Mouse (Mus musculus) frontal cortex, postnatal 25 days (tissue): Measurements from ENCODE around the gene Tnnc1.
A peak's percentile ranks its signal among the peaks of the same experiment; 100 is the strongest.

Experiments used
- DNase-seq, 2 experiments: peaks; one replicate each; pipeline ENCODE4 v3.0.0; 2022; ENCODE audit warnings: low spot score in 2 of 2

Tnnc1 gene

DNA sequence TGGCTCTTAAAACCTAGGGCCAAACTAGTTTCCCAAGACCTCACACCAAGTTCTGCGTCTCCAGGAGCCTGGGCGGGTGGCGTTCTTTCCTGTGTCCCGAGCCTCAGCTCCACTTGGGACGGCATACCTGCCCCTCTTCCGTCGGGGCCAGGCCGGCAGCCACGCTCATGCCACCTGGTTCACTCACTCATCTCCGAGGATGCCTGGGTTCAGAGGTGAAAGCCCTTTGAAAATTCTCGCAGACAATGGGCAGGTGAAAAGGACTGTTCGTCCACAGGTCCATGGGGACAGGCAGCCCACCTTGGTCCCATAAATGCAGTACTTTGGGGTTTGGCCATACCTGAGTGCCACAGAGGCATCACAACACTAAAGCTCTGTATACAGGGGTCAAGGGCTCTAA lies 23.9 kb upstream of the Tnnc1 start:
- no peak for DNase-seq

DNA sequence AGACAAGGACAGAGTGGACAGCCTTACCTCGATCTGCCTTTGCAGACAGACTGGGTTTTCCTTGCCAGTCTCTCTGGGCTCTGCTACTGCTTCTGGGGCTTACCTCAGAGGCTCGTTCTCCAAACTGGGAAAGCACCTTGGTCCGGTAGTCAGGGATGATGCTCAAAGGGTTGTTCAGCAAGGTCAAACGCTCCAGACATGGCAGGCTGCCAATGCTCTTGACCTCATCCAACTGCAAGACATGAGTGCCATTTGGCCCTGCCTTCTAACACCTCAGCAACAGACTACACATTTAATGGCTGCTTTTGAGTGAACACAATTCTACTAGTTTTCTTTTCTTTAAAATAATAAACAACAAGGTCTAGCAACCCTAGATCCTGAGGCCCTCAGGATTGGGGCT lies 21.5 kb upstream of the Tnnc1 start:
- DNase-seq, result no peak

DNA sequence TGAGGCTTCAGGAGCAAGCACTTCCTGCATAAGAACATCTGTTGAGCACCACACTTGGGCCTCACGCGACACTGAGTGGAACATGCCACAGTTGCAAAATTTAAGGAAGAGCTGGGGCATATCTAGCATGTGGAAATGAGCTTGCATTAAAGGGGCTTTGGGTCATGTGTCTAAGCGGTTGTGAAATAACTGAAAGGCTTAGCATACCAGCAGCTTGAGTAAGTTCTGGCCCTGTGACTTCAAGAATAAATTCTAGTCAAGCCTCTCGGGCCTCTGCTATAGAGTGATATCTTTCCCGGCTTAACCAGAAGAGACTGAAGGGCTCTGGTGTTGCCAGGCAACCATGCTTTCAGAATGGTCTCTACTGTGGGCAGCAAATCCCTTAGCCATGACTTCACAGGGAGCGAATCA lies 19.3 kb upstream of the Tnnc1 start:
- DNase-seq, result no peak

DNA sequence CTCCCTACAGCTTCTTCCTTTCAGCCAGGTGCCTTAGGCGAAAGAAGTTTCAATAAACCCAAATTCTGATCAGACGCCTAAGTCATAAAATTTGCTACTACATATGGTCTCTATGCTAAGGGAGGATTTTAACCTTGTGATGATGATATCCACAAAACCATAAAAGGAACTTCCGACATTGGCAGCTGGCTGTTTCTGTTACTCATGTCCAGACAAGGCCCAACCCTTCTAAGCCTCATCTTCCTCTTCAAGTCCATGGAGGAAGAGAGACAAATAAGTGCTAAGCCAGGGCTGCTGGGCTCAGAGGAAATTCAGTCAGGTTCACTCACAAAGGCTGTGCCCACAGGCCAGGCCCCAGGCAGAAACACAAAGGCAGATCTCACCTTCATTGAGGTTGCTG lies 18.8 kb upstream of the Tnnc1 start:
- no peak for DNase-seq

DNA sequence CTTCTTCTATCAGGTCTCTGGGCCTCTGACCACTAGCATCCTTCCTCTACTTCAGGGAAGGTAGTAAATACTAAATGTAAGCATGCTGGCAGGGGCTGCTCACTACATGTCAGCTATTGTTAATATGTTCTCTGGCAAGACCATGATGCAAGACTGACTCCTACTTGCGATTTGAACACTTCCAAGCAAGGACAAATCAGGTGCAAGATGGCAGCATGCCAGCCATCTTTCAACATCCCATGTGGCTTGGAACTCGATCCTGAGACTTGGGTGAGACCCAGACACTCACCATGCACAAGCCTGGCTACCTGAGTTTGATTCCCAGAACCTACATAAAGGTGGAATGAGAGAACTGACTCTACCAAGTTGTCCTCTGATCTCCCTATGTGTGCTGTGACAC lies 16.2 kb upstream of the Tnnc1 start:
- DNase-seq, result no peak

DNA sequence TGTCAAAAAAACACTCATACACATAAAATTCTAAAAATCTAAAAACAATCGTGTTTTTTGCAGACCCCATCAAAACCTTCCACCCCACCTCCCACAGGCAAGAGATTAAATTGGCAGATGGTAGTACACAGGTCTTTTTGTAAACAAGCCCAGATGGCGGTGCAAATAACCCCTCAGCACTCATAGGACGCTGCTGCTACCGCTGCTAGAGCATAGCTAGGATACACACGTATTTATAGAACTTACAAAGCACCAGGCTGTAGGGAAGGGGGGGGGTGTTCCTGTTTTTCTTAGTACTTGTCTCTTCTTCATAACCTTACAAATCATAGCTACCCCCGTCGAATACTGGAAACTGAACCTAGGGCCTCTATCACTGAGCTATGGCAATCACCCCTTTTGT lies 14.3 kb upstream of the Tnnc1 start:
- no peak for DNase-seq

DNA sequence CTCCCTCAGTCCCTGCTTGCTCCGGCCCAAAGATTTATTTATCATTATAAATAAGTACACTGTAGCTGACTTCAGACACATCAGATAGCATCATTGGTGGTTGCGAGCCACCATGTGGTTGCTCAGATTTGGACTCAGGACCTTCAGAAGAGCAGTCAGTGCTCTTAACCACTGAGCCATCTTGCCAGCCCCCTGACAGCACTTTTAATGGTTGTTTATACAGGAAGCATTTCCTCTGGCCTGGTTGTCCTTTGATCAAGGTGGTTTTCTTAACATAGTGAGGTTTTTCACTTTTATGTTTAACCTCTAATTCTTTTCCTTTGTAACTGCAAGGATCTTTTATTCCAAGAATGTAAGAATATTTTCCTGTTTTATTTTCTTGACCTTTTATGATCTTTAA lies 13.7 kb upstream of the Tnnc1 start:
- DNase-seq, result no peak

DNA sequence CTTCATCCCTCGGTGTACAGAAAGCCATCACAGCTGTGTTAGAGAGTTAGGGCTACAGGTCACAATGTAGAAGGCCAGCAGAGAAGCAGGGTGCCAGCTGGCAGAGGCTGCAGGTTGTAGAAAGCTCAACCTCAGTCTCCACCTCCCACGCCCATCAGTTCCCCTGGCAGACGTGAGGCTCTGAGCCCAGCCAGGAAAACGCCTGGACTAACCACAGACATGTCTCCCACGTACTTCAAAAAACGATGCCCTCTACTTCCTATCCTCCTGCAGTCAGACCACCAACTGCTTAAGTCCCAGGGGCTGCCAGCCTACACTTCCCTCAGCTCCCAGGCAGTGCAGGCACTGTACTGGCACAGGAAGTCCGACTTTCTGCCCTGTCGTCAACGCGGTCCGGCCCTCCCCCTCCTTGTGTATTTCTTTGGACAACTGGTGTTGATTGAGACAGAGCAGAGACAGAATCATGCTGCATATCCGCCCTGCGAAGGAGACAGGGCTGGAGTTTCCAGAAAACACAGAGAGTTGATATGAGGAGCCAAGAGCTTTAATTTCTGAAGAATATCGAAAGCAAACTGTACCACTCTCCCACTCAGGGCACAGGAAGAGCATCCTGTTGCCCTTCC lies 13.1 kb upstream of the Tnnc1 start:
- DNase-seq, result no peak

DNA sequence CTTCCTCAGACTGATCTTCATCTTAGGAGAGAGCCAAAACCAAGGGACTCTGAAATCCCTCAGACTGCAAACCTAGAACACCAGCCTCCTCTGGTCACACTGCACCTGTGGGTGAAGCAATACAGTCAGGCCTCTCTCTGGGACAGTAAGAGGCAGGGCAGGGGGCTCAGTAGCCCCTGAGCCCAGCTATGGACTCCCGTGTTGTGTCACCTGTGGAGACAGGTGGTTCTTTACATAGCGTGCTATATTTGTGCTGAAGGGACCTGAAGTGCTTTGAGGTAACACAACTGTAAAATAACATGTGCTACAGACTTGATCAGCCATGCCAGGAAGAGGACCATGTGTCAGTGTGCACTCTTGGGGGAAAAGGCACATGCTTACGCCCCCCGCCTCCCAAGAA lies 12.6 kb upstream of the Tnnc1 start:
- no peak for DNase-seq

DNA sequence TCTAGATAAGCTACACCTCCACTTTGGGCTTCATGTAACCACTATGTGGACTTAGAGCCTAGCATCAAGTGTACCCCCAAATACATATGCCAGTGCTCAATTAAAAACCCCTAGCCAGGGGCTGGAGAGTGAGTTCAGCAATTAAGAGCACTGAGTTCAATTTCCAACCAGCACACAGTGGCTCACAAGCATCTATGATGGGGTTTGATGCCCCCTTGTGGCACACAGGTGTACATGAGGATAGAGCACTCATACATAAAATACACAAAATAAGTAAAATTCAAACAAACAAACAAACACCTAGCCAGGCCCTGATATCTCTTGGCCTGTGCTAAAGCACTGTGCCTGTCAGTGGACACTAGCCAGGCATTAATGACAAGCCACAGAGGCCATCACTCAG lies 12.1 kb upstream of the Tnnc1 start:
- DNase-seq, result no peak

DNA sequence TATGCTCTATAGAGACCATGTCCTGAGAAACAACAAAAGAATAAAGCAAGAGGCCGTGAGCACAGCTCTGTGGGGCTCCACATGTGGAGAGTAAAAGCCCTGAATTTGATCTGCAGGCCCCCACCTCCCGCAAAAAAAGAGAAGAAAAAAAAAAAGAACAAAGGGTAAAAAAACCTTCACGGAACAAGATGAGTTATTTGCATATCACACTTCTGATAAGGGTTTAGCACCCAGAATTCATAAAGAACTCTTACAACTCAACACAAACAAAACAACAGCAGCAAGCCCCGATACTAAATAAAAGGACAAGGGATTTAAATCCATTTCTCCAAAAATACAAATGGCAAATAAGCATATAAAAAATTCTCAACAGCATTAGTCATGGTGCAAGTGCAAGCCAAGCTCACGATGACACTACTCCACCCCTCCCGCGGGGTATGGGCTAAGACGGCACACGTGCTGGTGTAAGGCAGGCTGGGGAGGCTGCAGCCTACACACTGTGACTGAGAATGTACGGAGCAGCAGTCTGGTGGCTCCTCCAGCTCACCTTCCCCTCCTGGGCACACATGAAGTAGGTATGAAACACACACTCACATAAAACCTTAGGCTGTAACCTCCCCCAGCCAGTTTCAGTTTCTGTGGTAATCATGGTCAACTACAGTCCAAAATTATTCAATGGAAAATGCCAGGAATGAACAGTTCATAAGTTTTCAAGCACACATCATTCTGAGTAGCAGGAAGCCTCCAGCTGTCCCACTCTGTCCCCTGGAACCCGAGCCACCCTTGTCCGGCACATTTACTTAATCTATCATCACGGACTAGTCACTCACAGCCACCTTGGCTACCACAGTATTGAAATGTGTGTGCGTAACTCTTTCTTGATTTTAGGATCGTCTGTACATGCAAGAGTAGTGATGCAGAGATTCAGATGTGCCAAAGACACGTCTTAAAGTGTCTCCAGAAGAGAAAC lies 10.3 kb upstream of the Tnnc1 start:
- no peak for DNase-seq

DNA sequence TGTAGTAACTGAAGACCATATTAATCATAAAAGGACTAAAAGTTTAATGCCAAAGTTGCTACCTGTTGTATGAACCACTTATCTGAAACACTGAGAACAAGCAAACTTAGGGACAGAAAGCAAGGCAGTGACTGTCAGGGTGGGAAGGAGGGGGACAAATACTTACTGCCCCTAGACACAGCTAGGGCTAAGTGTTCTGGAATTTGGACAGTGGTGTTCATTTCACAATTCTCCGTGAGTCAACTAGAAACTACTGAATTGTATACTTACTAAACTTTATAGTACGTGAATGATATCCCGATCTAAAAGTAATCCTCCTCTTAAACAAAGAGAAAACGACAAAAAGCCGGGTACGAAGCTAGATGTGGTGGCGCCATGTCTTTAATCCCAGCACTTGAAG lies 8.5 kb upstream of the Tnnc1 start:
- no peak for DNase-seq

DNA sequence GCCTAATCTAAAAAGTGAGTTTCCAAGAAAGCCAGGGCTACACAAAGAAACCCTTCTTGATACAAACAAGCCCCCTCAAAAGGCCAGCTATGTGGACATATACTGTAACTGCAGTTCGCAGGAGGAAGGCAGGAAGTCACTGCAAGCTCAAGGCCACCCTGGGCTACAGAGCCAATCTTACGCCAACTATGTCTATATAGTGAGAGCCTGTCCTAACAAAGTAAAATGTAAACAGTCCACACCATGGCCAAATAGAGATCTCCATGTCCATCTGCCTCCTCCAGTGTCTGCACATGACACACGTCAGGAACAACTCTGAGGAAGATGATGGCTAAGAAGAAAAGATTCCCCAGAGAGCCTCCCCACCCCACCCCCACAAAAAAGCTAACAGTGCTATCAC lies 8.1 kb upstream of the Tnnc1 start:
- DNase-seq, result no peak

DNA sequence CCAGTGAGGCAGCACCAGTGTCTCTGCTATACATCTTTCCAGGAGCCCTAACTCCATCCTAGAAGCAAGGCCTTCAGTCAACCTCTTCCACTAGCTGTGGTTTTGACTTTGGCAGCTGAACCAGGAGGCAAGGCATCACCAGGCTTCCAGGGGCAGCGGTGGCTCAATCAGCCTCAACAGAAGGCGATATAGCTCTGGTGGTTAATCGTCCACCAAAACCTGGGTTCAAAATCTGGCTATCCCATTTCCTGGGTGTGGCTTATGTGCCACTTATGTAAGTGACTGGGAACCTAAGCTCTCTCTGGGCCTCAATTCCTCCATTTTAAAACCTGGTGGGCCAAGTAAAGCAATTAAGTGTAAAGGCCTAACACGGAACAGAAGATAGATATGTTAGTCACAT lies 3.3 kb upstream of the Tnnc1 start:
- no peak for DNase-seq

DNA sequence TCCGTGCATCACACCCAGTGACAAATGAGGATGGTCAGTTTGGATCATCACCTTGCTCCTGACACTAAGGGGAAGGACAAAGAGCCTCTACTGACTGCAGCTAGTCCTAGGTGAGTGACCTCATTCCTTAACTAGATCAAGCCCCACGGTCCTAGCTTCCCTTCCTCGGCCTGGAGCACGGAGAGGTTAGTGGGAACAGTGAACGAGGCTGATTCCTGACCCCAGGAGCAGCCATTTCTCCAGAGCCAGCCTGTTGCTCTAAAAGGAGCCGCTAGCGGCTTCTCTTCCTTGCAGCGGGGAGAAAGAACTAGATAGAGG lies 2.9 kb upstream of the Tnnc1 start:
- DNase-seq, result no peak

DNA sequence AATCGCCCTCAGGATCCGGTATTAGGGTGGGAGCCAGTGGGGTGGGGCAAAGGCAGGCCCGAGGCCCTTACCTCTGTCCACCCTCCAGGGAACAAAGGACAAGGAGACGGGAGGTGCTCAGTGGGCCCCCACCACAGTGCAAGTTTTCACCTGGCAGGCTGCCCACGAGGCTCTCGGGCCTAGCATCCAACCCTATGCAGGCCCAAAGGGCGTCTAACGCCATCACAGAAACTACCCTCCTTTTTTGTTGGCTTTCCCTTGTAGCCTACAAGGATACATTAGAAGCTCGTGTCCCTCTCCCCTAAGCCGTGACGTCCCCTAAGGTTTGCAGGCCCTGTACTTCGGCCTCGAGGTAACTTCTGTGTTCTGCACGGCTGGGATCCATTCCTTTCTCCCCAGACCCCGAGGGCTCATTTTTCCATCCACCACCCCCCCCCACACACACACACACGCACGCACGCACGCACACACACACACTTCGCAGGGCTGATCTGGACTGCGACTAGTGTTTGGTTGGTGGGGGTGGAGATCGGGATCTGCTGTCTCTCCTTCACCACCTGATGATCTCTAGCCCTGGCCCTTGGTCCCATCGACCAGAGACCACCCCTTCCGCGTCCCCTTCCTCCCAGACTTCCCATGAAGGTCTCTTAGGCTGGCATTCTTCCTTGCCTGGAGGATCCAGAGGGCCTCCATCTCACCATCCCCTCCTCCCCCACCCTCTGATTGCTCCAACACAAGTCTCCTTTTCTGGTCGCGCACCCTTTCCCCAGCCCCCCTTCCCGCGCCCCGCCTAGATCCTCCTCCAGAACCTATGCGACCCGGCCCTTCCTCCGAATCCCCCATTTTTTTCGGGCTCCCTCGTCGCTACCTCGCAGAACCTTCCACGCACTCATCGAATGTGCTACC lies 2.3 kb upstream of the Tnnc1 start:
- DNase-seq, result peak in 1 of 2 experiments; percentile 18

DNA sequence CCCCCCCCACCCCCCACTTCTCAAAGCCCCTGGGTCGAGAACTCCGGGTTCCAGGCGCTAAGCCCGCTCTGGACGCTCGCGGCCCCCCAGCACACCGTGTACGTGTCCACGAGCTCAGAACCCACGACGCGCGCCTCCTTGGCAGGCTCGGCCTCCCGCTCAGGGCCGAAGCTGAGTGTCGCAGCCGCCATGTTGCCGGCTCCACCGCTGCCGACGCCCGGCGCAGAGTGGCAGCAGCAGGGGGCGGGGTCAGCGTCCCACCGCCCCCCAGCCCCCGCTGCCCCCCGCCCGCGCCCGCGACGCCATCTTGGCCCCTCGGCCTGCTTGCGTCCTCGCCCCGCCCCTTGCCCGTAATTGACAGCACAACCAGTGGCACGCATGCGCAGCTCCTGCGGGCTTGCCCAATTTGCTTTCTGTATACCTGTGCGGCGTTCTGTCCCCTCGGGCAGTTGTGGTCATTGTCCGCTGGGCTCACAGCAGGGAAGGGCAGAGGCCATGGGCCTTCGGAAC lies 1.6 kb upstream of the Tnnc1 start:
- peak; percentile 89 to 90 for DNase-seq

DNA sequence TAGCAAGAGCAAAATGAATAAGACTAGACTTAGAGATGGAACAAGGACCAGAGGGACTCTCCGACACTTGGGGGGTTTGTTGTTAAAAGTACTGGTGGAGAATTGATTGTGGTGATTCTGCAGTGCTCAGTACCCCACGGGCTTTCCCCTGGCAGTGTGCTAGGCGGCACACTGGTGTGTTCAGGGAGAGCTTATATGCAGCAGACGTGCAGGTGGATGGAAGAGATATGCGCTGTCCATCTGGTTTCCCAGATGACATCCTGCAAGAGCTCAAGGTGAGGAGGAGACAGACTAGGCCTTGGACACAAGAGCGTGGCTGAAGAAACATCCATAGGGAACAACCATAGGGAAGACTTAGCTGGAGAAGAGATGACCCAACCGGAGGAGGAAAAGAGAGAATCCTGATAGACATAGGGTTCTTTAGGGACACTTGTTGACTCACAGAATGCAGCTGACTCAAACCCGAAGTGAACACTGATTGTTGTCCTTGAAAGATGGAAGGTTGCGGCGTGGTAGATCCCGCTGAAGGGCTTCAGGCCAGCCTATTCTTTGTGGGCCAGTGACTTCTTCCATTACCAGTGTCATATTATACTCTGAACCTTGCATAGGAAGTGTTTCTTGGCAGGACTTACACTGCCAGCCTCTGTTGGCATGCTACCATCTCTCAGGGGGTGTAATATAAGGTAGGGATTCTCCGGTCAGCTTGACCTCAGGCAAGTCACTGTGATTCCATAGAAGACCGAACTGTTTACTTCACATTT lies 862 bp upstream of the Tnnc1 start:
- DNase-seq, result no peak

DNA sequence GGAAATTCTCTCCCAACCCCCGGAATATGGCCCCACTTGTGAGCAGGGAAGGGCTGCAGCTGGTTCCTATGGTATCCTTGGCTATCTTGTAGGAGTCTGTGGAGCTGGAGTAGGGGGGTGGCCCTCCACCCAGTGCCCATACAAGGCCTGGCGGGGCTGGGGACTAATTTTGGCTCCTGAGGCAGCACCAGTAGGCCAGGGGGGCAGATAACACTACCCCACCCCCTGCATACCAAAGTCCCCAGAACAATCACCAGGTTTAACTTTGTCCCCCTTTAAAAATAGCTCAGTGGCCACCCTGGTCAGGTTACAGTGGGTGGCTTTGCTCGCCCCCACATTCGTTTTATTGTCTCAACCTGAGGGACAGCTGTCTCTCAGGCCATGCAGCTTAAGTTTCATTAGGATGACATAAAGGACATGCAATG lies 1.0 kb downstream of the Tnnc1 start:
- no peak for DNase-seq

DNA sequence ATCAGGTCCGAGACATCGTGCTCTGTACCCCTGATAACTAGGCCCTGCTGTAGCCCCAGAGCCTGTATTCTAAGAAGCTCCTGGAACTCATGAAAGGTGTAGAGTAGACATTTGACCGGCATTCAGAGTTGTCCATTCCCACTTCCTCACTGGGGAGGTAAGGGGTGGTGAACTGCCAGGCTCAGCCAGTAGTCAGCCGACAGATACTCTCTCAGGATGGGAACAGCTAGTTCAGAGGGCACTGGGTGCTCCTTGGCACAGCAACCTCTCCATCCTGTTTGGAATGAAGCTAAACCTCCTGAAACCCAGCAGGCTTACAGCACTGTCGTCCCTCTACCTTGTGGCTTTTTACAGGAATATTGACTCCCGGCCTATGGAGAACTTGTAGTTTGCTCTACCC lies 3.7 kb downstream of the Tnnc1 start:
- no peak for DNase-seq

DNA sequence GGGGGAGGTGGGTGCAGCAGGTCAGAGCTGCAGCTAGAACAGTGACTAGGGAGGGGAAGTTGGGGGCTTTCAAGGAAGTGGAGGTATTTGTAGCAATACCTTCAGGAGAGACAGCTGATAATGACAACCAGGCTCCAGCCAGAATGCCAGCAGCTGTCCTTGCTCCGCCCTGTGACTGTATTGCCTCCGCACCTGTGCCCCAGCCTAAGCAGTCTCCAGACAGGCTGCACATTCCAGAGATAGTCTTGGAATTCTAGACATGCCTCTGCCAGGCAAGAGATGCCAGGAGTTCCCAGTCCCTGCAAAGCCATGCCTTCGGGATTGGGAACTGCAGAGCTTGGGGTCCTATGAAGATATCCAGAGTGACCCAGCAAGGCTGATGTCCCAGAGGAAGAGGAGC lies 4.4 kb downstream of the Tnnc1 start:
- DNase-seq, result no peak

DNA sequence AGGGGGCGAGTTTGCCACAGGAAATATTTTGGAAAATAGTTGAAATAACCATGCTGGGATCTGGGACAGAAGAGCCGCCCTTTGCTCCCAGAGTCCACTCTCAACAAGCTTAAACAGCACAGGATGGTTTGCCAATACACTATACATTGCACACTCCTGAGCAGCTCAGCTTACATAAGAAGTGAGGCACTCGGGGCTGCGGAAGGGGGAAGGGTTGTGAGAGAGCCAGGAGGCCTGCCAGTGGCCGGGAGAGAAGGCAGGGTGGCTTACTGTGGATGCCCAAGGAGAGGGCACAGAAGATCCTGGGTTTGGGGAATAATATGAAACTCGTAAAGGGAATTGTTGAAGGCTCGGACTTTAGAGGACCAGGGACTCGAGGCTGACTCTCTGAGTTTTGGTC lies 5.8 kb downstream of the Tnnc1 start:
- DNase-seq, result no peak
